Mouse (Mus musculus) myocyte (in vitro differentiated cells): ENCODE data around the gene Ddx51. TPM values are rescaled to one million over a fixed set of nuclear protein-coding genes. Genes with fewer than 3 reads are reported as not detected.

Source experiments
- H3K27me3 ChIP-seq: one replicate; pipeline ENCODE4 v1.6.1; 2011; ENCODE audit not compliant: control insufficient read depth, insufficient read depth, insufficient read length
- H3K36me3 ChIP-seq: one replicate; pipeline ENCODE4 v1.6.1; 2011; ENCODE audit not compliant: control insufficient read depth, insufficient read depth
- H3K4me2 ChIP-seq: one replicate; pipeline ENCODE4 v1.6.1; 2011; ENCODE audit warnings: low read depth, control low read depth
- H3K4me3 ChIP-seq: one replicate; pipeline ENCODE4 v1.5.1; 2011; ENCODE audit warnings: mild to moderate bottlenecking, control low read depth, moderate library complexity
- H3K79me2 ChIP-seq: one replicate; pipeline ENCODE4 v1.6.1; 2011; ENCODE audit not compliant: control insufficient read depth, insufficient read depth
- H3ac ChIP-seq: one replicate; pipeline ENCODE4 v1.6.1; 2011; ENCODE audit not compliant: control insufficient read depth, insufficient read length
- CEBPB ChIP-seq: IDR thresholded peaks from 2 replicates; pipeline ENCODE4 v1.6.1; 2011; ENCODE audit warnings: mild to moderate bottlenecking, moderate library complexity; ENCODE audit not compliant: poor library complexity, insufficient read depth, severe bottlenecking
- E2F4 ChIP-seq: IDR thresholded peaks from one replicate; pipeline ENCODE4 v1.6.1; 2011; ENCODE audit warnings: mild to moderate bottlenecking, control low read depth, moderate library complexity; ENCODE audit not compliant: insufficient read depth
- MAX ChIP-seq: IDR thresholded peaks from one replicate; pipeline ENCODE4 v1.6.1; 2011; ENCODE audit warnings: low read depth, mild to moderate bottlenecking, control low read depth
- MYOD1 ChIP-seq, 3 experiments: IDR thresholded peaks; one replicate each; pipeline ENCODE4 v1.6.1; 2011; ENCODE audit warnings: control low read depth in 2 of 3, low read depth in 2 of 3, mild to moderate bottlenecking in 2 of 3, moderate library complexity in 1 of 3; ENCODE audit not compliant: insufficient read length in 2 of 3, control insufficient read depth in 1 of 3
- MYOG ChIP-seq, 3 experiments: IDR thresholded peaks; one replicate each; pipeline ENCODE4 v1.6.1; 2011; ENCODE audit warnings: control low read depth in 2 of 3, low read depth in 2 of 3, mild to moderate bottlenecking in 2 of 3; ENCODE audit not compliant: insufficient read length in 2 of 3, control insufficient read depth in 1 of 3, insufficient read depth in 1 of 3
- POLR2A ChIP-seq: IDR thresholded peaks from one replicate; pipeline ENCODE4 v1.6.1; 2011; ENCODE audit warnings: low read depth, mild to moderate bottlenecking, control low read depth, moderate library complexity; ENCODE audit not compliant: insufficient read length
- POLR2AphosphoS2 ChIP-seq: IDR thresholded peaks from one replicate; pipeline ENCODE4 v1.6.1; 2011; ENCODE audit warnings: low read depth, control low read depth; ENCODE audit not compliant: insufficient read length
- REST ChIP-seq: IDR thresholded peaks from one replicate; pipeline ENCODE4 v1.6.1; 2011; ENCODE audit warnings: mild to moderate bottlenecking, control low read depth, moderate library complexity; ENCODE audit not compliant: insufficient read depth, insufficient read length
- SRF ChIP-seq: IDR thresholded peaks from one replicate; pipeline ENCODE4 v1.6.1; 2011; ENCODE audit warnings: low read depth; ENCODE audit not compliant: control insufficient read depth, insufficient read length
- TCF12 ChIP-seq: IDR thresholded peaks from one replicate; pipeline ENCODE4 v1.6.1; 2011; ENCODE audit warnings: mild to moderate bottlenecking, control low read depth; ENCODE audit not compliant: poor library complexity, insufficient read depth, severe bottlenecking
- TCF3 ChIP-seq: IDR thresholded peaks from one replicate; pipeline ENCODE4 v1.6.1; 2011; ENCODE audit warnings: low read depth, control low read depth; ENCODE audit not compliant: insufficient read length
- USF1 ChIP-seq: IDR thresholded peaks from one replicate; pipeline ENCODE4 v1.6.1; 2011; ENCODE audit warnings: low read depth, mild to moderate bottlenecking, control low read depth, moderate library complexity
- polyA plus RNA-seq: library from polyadenylated mRNA; unstranded; fragments of >200 nt; fragmentation: generic; extraction: Trizol; gene quantifications from one replicate; pipeline ENCODE4 v1.2.1, GENCODE M21; 2012; ENCODE audit warnings: missing spikeins

Ddx51 gene
- polyA plus RNA-seq, 1 experiment = 13.9 TPM

- TF ChIP-seq POLR2A (no peak), SRF (no peak), E2F4 (no peak), CEBPB (no peak), MYOG (IDR thresholded peaks at IDR 0.05; ENCODE audit: control insufficient read depth in 1 of 3, insufficient read depth in 1 of 3, insufficient read length in 2 of 3, low read depth in 2 of 3) (no peak), REST (no peak)
- H3K27me3 ChIP-seq = no peaks in the 10 kb centered on the region
- no peaks in the 10 kb centered on the region for H3K79me2 ChIP-seq
- no peaks in the 10 kb centered on the region for H3K36me3 ChIP-seq
- peak overlapping the region; percentile 51 for H3K4me2 ChIP-seq
- no peak overlapping the region for H3K4me3 ChIP-seq
- H3ac ChIP-seq = no peak overlapping the region
These were observed 44.9 kb upstream of the Ddx51 start for GRCm38 (mm10) chr5:110608336-110608735.

- Histone ChIP-seq H3K36me3 (no peaks in the 10 kb centered on the region), H3K4me3 (no peak overlapping the region), H3K79me2 (no peaks in the 10 kb centered on the region), H3K4me2 (no peak overlapping the region), H3ac (no peak overlapping the region), H3K27me3 (no peaks in the 10 kb centered on the region)
- no peak for TF ChIP-seq MYOD1 (IDR thresholded peaks at IDR 0.05; ENCODE audit: control insufficient read depth in 1 of 3, insufficient read length in 2 of 3, low read depth in 2 of 3)
- TF ChIP-seq TCF12 = no peak
- no peak for TF ChIP-seq TCF3
- TF ChIP-seq USF1 = no peak
- no peak for TF ChIP-seq POLR2AphosphoS2
- TF ChIP-seq E2F4 = no peak
- no peak for TF ChIP-seq MAX
- no peak for TF ChIP-seq POLR2A
- no peak for TF ChIP-seq CEBPB
- no peak for TF ChIP-seq SRF
- TF ChIP-seq REST = no peak
- TF ChIP-seq MYOG (IDR thresholded peaks at IDR 0.05; ENCODE audit: control insufficient read depth in 1 of 3, insufficient read depth in 1 of 3, insufficient read length in 2 of 3, low read depth in 2 of 3) = no peak
These were observed 44.3 kb upstream of the Ddx51 start for GRCm38 (mm10) chr5:110608941-110609340.

GRCm38 (mm10) chr5:110609425-110609824 is 43.8 kb upstream of the Ddx51 start:
- H3K36me3 ChIP-seq = no peaks in the 10 kb centered on the region
- no peak overlapping the region for H3ac ChIP-seq
- no peak for TF ChIP-seq POLR2AphosphoS2
- no peak for TF ChIP-seq MAX
- no peak for TF ChIP-seq TCF12
- TF ChIP-seq POLR2A = no peak
- TF ChIP-seq SRF = no peak
- TF ChIP-seq E2F4 = no peak
- TF ChIP-seq CEBPB = no peak
- TF ChIP-seq TCF3 = no peak
- TF ChIP-seq MYOD1 (IDR thresholded peaks at IDR 0.05; ENCODE audit: control insufficient read depth in 1 of 3, insufficient read length in 2 of 3, low read depth in 2 of 3) = no peak
- TF ChIP-seq REST = no peak
- TF ChIP-seq MYOG (IDR thresholded peaks at IDR 0.05; ENCODE audit: control insufficient read depth in 1 of 3, insufficient read depth in 1 of 3, insufficient read length in 2 of 3, low read depth in 2 of 3) = no peak
- no peak for TF ChIP-seq USF1
- no peak overlapping the region for H3K4me3 ChIP-seq
- no peaks in the 10 kb centered on the region for H3K79me2 ChIP-seq
- H3K4me2 ChIP-seq = no peak overlapping the region
- H3K27me3 ChIP-seq = no peaks in the 10 kb centered on the region

- TF ChIP-seq MYOD1 (IDR thresholded peaks at IDR 0.05; ENCODE audit: control insufficient read depth in 1 of 3, insufficient read length in 2 of 3, low read depth in 2 of 3) (peak; percentile 2 to 77 (median 43)), POLR2A (no peak), MYOG (IDR thresholded peaks at IDR 0.05; ENCODE audit: control insufficient read depth in 1 of 3, insufficient read depth in 1 of 3, insufficient read length in 2 of 3, low read depth in 2 of 3) (peak; percentile 19 to 84 (median 49)), TCF12 (peak; percentile 52), USF1 (no peak)
- H3K36me3 ChIP-seq = no peaks in the 10 kb centered on the region
- no peak overlapping the region for H3ac ChIP-seq
- no peaks in the 10 kb centered on the region for H3K79me2 ChIP-seq
- peak overlapping the region; percentile 13 for H3K4me2 ChIP-seq
- H3K4me3 ChIP-seq = no peak overlapping the region
- H3K27me3 ChIP-seq = no peaks in the 10 kb centered on the region
These were observed 43.4 kb upstream of the Ddx51 start for GRCm38 (mm10) chr5:110609868-110610267.

- H3K4me2 ChIP-seq = peak overlapping the region; percentile 22
- no peak overlapping the region for H3K4me3 ChIP-seq
- TF ChIP-seq POLR2AphosphoS2 = no peak
- peak; percentile 3 to 77 (median 71) for TF ChIP-seq MYOD1 (IDR thresholded peaks at IDR 0.05; ENCODE audit: control insufficient read depth in 1 of 3, insufficient read length in 2 of 3, low read depth in 2 of 3)
- TF ChIP-seq E2F4 = no peak
- no peak for TF ChIP-seq POLR2A
- peak; percentile 67 for TF ChIP-seq TCF12
- no peak for TF ChIP-seq REST
- TF ChIP-seq USF1 = no peak
- no peak for TF ChIP-seq CEBPB
- no peak for TF ChIP-seq SRF
- TF ChIP-seq MYOG (IDR thresholded peaks at IDR 0.05; ENCODE audit: control insufficient read depth in 1 of 3, insufficient read depth in 1 of 3, insufficient read length in 2 of 3, low read depth in 2 of 3) = peak in 2 of 3 experiments; percentile 52 to 84
- no peak for TF ChIP-seq MAX
- no peak for TF ChIP-seq TCF3
- no peaks in the 10 kb centered on the region for H3K36me3 ChIP-seq
- no peak overlapping the region for H3ac ChIP-seq
- no peaks in the 10 kb centered on the region for H3K27me3 ChIP-seq
- no peaks in the 10 kb centered on the region for H3K79me2 ChIP-seq
These were observed 42.8 kb upstream of the Ddx51 start for GRCm38 (mm10) chr5:110610484-110610883.
